Mouse (Mus musculus): ENCODE data around the gene Spg11.
A peak's percentile ranks its signal among the peaks of the same experiment; 100 is the strongest.
"Not testable (repeated sequence)": the region's sequence is repeated elsewhere in the genome, so short reads cannot be mapped to it uniquely, and the experiment has no call there.

Spg11 gene

GRCm38 (mm10) chr2:122065200-122065969, 52.8 kb downstream of the Spg11 start:
- DNase-seq (ENCODE audit: inconsistent ontology term) = no peak

- peak; percentile 7 for DNase-seq (ENCODE audit: inconsistent ontology term)
These were observed 58.6 kb downstream of the Spg11 start for GRCm38 (mm10) chr2:122059365-122060115.

- no peak for DNase-seq (ENCODE audit: inconsistent ontology term)
These were observed 74.3 kb downstream of the Spg11 start for GRCm38 (mm10) chr2:122043926-122044325.

- no peak for DNase-seq (ENCODE audit: inconsistent ontology term)
These were observed 82.1 kb downstream of the Spg11 start for GRCm38 (mm10) chr2:122036064-122036463.

DNA sequence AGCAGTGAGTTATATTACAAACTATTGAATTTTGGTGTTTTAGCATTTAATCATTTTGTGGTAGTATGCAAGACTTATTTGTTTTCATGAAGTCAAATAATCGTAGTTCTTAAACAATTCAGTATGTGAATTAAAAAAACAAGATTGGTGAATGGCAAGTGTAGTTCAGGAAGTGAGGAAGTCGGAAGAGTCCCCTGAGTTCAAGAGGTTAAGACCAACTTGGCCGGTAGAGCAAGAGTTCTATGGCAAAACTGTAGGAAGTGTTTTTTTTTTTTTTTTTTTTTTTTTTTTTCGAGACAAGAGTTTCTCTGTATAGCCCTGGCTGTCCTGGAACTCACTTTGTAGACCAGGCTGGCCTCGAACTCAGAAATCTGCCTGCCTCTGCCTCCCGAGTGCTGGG, 86.2 kb downstream of the Spg11 start:
- DNase-seq (ENCODE audit: inconsistent ontology term) = no peak

DNA sequence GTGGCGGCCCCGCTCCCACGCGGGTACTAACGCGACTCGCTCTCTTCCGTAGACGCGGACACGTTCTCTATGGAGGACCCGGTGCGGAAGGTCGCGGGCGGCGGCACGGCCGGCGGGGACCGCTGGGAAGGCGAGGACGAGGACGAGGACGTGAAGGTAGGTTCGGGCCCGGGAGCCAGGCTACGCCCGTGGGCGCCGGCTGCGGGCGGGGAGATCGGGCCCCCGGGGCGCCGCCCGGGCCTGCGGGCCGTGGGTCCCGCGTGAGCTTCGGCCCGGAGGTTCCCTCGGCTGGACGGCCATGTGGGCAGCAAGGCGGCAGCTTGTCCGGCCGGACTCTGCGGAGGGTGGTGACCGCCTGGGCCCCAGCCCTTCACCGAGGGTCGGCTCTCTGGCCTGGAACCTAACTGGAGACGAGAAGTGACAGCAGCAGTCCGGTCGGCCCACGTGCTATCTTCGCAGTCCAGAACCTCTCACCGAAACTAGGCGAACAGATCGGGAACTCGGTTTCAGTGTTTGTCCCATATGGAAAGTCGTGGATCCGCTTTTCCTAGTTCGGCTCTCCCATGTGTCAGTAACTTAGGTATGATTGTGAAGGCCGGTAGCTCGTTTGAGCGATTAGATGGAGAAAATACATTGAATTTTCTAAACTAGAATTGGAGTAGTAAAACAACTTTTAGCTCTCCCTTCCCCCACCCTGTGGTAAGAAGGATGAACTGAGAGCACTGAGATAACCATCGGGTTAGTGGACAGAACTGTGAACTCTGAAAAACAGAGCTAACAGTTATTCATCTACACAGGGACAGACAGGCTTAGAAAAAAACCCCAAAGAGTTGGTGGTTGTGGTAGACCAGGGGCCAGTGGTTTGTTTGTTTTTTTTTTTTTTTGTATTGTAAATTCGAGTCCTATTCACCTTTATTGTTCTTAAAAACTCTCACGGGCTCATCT, 89.2 kb downstream of the Spg11 start:
- DNase-seq (ENCODE audit: inconsistent ontology term) = peak; percentile 58

GRCm38 (mm10) chr2:122027862-122028755, 90.1 kb downstream of the Spg11 start, which contains the start of gene Eif3j1:
Gene Eif3j1, plus strand, starts transcription at chr2:122028546.
- DNase-seq (ENCODE audit: inconsistent ontology term) = peak; percentile 98

- not testable (repeated sequence) for DNase-seq (ENCODE audit: inconsistent ontology term)
These were observed 91.1 kb downstream of the Spg11 start for GRCm38 (mm10) chr2:122027091-122027490.

DNA sequence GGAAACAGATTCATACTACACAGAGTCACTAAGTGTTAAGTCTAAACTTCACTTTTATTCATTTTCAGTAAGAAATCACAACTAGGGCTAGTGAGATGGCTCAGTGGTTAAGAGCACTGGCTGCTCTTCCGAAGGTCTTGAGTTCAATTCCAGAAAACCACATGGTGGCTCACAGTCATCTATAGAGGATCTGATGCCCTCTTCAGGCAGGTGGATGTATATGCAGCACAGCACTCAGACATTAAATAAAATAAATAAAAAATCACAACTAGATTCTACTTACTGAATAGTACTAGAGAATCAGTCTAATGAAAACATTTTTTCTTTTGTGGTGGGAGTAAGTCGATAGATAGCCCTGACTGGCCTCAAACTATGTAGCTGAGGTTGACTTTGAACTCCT, 95.9 kb downstream of the Spg11 start:
- no peak for DNase-seq (ENCODE audit: inconsistent ontology term)

GRCm38 (mm10) chr2:122018705-122019104, 99.5 kb downstream of the Spg11 start:
- no peak for DNase-seq (ENCODE audit: inconsistent ontology term)

- DNase-seq (ENCODE audit: inconsistent ontology term) = no peak
These were observed 106.7 kb downstream of the Spg11 start for GRCm38 (mm10) chr2:122011441-122011840.

DNA sequence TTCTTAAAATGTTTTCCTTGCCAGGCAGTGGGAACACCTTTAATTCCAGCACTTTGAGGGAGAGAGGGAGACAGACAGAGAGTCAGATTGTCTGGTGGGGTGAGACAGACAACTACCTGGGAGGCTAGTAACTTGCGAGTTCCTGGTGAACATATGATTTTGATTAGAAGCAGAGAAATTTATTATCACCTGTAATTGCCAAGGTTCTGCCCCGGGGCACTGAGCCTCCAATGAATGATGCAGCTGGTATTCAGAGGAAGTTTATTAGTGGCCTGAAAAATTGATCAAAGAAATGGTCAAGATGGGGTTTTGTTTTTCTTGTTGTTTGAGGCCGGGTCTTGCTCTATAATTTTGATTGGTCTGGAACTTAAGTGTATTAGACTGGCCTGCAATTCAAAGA, 109.4 kb downstream of the Spg11 start:
- DNase-seq (ENCODE audit: inconsistent ontology term) = no peak

Measured in Muller cell, postnatal 12 days (primary cell).